Comparison of ENCODE assay signal across 22 mouse cellular contexts in the genomic region with DNA sequence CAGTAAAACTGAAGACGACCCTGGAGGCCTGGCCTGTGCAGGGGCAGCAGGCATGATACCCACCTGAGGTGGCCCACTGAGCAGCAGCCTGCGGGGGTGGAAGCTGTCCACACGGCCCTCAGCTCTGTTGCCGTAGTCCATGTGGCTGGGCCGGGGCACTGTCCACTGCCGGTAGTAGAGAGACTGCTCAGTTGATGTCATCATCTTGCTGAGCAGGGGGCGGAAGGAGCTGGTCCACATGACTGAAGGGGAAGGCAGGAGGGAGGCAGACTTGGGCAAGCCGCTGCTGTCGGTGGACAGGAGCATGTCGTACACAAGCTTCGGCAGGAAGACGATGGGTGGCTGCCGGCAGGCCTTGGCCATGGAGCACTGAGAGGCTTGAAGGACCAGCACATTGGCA. TPM values are rescaled to one million over a fixed set of nuclear protein-coding genes. Genes with fewer than 3 reads are reported as not detected.
DNase-seq lines count a peak whose midpoint lies in the region; ATAC-seq and TF ChIP-seq lines count a peak whose summit lies in the region.
"Had no signal": no experiment of that assay in that cellular context is flagged by ENCODE, and none has a peak within 500 bp of the region (broad histone marks: within the 10 kb centered on the region; RNA-seq: fewer than 3 reads in every experiment).

No protein-coding gene starts in this region.

- no peak overlapping the region for H3K27ac ChIP-seq in hindbrain, postnatal 0 days
- H3K27ac ChIP-seq in hindbrain, embryonic 11.5 days (ENCODE audit: low read depth, low read length) = no peak overlapping the region
- H3K27ac ChIP-seq: embryonic facial prominence, embryonic 10.5 days; embryonic facial prominence, embryonic 12.5 days; forebrain, embryonic 13.5 days; forebrain, embryonic 15.5 days had no signal

- no peak overlapping the region for H3K9ac ChIP-seq in hindbrain, postnatal 0 days (replicated peaks; ENCODE audit: low read length)
- no peak overlapping the region for H3K9ac ChIP-seq in hindbrain, embryonic 11.5 days (ENCODE audit: low read depth, low read length)
- H3K9ac ChIP-seq: embryonic facial prominence, embryonic 12.5 days; forebrain, embryonic 13.5 days; forebrain, embryonic 15.5 days; forebrain, postnatal 0 days had no signal

- H3K36me3 ChIP-seq in hindbrain, postnatal 0 days (ENCODE audit: insufficient read depth, low read length) = no peaks in the 10 kb centered on the region
- 0 out of 2 replicates have a peak, but pooled peaks cover 4% of the 10 kb centered on the region for H3K36me3 ChIP-seq in hindbrain, embryonic 11.5 days (ENCODE audit: control insufficient read depth, insufficient read depth, low read length)
- H3K36me3 ChIP-seq: forebrain, embryonic 15.5 days; G1E had no signal

- H3K27me3 ChIP-seq in hindbrain, postnatal 0 days (ENCODE audit: insufficient read depth, low read length) = no peaks in the 10 kb centered on the region
- no peaks in the 10 kb centered on the region for H3K27me3 ChIP-seq in hindbrain, embryonic 11.5 days (ENCODE audit: control insufficient read depth, insufficient read depth, low read length)
- H3K27me3 ChIP-seq: embryonic facial prominence, embryonic 12.5 days; forebrain, embryonic 13.5 days; forebrain, embryonic 15.5 days had no signal

- DNase-seq in hindbrain, postnatal 0 days (ENCODE audit: low spot score) = no peak
- no peak for DNase-seq in hindbrain, embryonic 11.5 days (ENCODE audit: low spot score)
- DNase-seq in lung, adult 18-20 months = no peak
- no peak for DNase-seq in adrenal gland, postnatal 14 days
- DNase-seq: adrenal gland, adult 8-10 months; adrenal gland, postnatal 25 days; B cell, adult 2 months; cerebellum, adult 11-12 months; cerebellum, adult 2 months; cerebellum, adult 9-10 months; cerebellum, postnatal 10 days; cerebellum, postnatal 25 days; forebrain, postnatal 0 days had no signal

- H3K4me2 ChIP-seq in hindbrain, postnatal 0 days (ENCODE audit: low read depth, low read length) = no peak overlapping the region
- H3K4me2 ChIP-seq in hindbrain, embryonic 11.5 days (replicated peaks; ENCODE audit: low read depth, low read length) = no peak overlapping the region
- H3K4me2 ChIP-seq: embryonic facial prominence, embryonic 12.5 days; forebrain, embryonic 13.5 days; forebrain, embryonic 15.5 days had no signal

- 86% methylated on average over 13 of the region's 13 CpGs for WGBS in hindbrain, postnatal 0 days
- 90% methylated on average over 13 of the region's 13 CpGs for WGBS in hindbrain, embryonic 11.5 days

- no peaks in the 10 kb centered on the region for H3K4me1 ChIP-seq in hindbrain, postnatal 0 days (ENCODE audit: insufficient read depth, low read length)
- H3K4me1 ChIP-seq in hindbrain, embryonic 11.5 days (replicated peaks; ENCODE audit: control insufficient read depth, insufficient read depth, low read length) = no peaks in the 10 kb centered on the region
- H3K4me1 ChIP-seq: embryonic facial prominence, embryonic 10.5 days; embryonic facial prominence, embryonic 12.5 days; forebrain, embryonic 13.5 days; forebrain, embryonic 15.5 days had no signal

- H3K9me3 ChIP-seq in hindbrain, postnatal 0 days (ENCODE audit: low read length) = no peaks in the 10 kb centered on the region
- H3K9me3 ChIP-seq in hindbrain, embryonic 11.5 days (ENCODE audit: control insufficient read depth, low read length) = no peaks in the 10 kb centered on the region
- H3K9me3 ChIP-seq: embryonic facial prominence, embryonic 10.5 days; embryonic facial prominence, embryonic 12.5 days; forebrain, embryonic 13.5 days; forebrain, embryonic 15.5 days; G1E had no signal

- H3K4me3 ChIP-seq in hindbrain, postnatal 0 days (ENCODE audit: low read length) = no peak overlapping the region
- H3K4me3 ChIP-seq in hindbrain, embryonic 11.5 days (ENCODE audit: low read depth, low read length) = no peak overlapping the region
- H3K4me3 ChIP-seq: embryonic facial prominence, embryonic 10.5 days; embryonic facial prominence, embryonic 12.5 days; forebrain, embryonic 13.5 days; forebrain, embryonic 15.5 days had no signal

- no peak for TF ChIP-seq CTCF in hindbrain, postnatal 0 days (IDR thresholded peaks at IDR 0.05; ENCODE audit: low read depth)

- ATAC-seq in hindbrain, postnatal 0 days = 0 out of 2 replicates have a peak, but pooled peaks have one; percentile 5
- no peak for ATAC-seq in hindbrain, embryonic 11.5 days (ENCODE audit: low FRiP score)
- ATAC-seq in granulocyte monocyte progenitor cell, adult 5-6 weeks (replicated peaks; ENCODE audit: poor library complexity, severe bottlenecking) = peak; percentile 68
- ATAC-seq: CD4-positive, CD25-positive, alpha-beta regulatory T cell, adult 4 months; forebrain, embryonic 13.5 days; forebrain, embryonic 15.5 days; forebrain, postnatal 0 days had no signal

RNA-seq across cellular contexts. Expression of a gene that starts 43.0 kb away (rescaled TPM):
- total RNA-seq in hindbrain, postnatal 0 days (2014; rRNA removed) = 30.8 and 34.2 TPM in 2 replicates
- polyA plus RNA-seq in hindbrain, postnatal 0 days (2015; fragmentation: Nextera tagmentation; extraction: Ambion mirVana) = 22.6 and 25.8 TPM in 2 replicates
- polyA plus RNA-seq in hindbrain, embryonic 11.5 days (2014; fragmentation: Nextera tagmentation; extraction: Ambion mirVana) = 0.09 TPM in 1 of 2 replicates, not detected in the other
- not detected in 2 replicates for total RNA-seq in granulocyte monocyte progenitor cell, adult 5-6 weeks (2014; fragmentation: Nextera tagmentation)
- total RNA-seq in granulocyte monocyte progenitor cell, adult 5-6 weeks (2017) = not detected in 2 replicates
- total RNA-seq in adrenal gland, postnatal 14 days (2021) = not detected in 2 replicates
- total RNA-seq: CH12.LX had no signal
- polyA plus RNA-seq: CD4-positive, CD25-positive, alpha-beta regulatory T cell, adult 4 months; embryonic facial prominence, embryonic 10.5 days; forebrain, embryonic 11.5 days; G1E had no signal

Comparison
In these comparisons a context has a peak if more than half of its experiments do, and no peak if none do; other contexts are left out.
1. RNA of a gene that starts 43.0 kb away (total RNA-seq): 30.8 to 34.2 TPM in hindbrain, postnatal 0 days; not detected in adrenal gland, postnatal 14 days and not detected in granulocyte monocyte progenitor cell, adult 5-6 weeks; every median in the first group is over 10 times any median in the second.